Mouse (Mus musculus) adrenal gland, adult 2 months (tissue): ENCODE data around the gene Unc5c. TPM values are rescaled to one million over a fixed set of nuclear protein-coding genes. Genes with fewer than 3 reads are reported as not detected.

Experiments
- DNase-seq: peaks from one replicate; pipeline ENCODE4 v3.0.0; 2021
- long read RNA-seq: library from polyadenylated mRNA; stranded (forward); transcript quantifications from one replicate; pipeline ENCODE4 v2.0.0, GENCODE M21; 2021
- polyA plus RNA-seq: library from polyadenylated mRNA; depleted of rRNA; stranded (reverse); fragments of >200 nt; gene quantifications from 2 replicates; pipeline ENCODE4 v1.2.3, GENCODE M21; 2012; rRNA removed
- total RNA-seq, 2 experiments: library from RNA; stranded (reverse); gene quantifications; 2 replicates each; pipeline ENCODE4 v1.2.3; 2021

Gene Unc5c
- 1 to 10 TPM; 4.9 to 5.1 TPM for total RNA-seq
- 0.51 and 1.2 TPM in 2 replicates for polyA plus RNA-seq
- long read RNA-seq = 0 reads

DNA sequence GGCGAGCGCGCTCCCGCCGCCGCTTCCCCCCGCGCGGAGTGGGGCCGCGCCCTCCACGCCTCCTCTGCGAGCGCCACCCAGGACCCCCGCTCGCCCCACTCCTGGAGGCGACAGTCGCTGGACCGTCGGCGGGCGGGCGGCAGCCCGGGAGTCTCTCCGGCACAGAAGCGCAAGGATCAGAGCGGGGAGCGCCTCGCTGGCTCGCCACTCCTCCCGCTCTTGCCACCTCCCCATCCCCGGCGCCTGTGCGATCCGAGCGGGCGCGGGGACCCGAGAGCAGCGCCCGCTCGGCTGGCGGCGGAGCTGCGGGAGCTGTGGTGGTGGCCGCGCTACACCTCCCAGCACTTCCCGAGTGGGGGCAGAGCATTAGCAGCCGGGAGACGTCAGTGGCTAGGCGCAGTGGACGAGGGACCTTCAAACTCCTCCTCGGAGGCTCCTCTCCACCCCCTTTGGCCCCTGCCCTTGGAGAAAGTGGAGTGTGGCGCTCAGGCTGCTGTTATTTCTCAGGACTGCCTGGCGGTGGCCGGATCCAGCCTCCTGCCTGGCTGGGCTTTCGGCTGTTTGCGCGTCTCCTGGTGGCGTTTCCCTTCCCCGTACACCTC, at the start of gene Unc5c:
TSS of gene Unc5c (plus strand) at position 113 of the 602 bp plus-strand sequence.
- DNase-seq = peak; percentile 89

DNA sequence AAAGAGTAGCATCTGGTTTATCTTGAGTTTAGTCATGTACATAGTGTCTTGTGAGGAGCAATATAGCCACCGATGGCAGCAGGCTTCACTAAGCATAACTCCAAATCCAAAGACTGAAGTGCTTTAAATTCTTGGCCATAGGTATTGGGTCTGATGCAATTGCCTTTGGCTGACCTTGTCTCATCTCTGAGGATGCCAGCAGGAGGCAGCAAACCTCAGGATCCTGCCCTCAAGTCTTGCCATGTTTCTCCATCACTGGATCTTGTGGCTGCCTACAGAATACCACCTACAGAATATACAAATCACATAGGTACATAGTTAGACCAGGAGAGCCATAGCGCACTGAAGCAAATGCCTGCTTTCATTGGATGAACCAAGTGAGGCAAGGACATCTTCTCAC, 7.5 kb upstream of the Unc5c start:
- DNase-seq = no peak

DNA sequence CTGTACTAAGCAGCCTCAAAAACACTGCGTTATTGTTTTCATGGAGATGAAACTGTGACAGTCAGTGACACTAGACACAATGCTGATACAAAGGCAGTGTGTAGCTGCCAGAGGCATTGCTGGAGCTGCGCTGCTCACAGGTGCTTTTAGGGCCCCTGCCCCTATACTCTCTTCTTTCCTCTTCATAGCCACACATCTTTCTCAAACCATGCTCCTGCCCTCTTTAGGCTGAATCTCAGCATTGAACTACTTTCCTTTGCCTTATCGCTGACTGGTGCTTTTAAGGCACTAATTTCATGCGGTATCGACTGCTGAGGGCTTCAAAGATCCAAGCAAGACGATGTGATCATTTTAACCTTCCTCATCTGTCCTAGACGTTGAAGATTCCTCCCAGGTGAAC, 2.5 kb upstream of the Unc5c start:
- no peak for DNase-seq

DNA sequence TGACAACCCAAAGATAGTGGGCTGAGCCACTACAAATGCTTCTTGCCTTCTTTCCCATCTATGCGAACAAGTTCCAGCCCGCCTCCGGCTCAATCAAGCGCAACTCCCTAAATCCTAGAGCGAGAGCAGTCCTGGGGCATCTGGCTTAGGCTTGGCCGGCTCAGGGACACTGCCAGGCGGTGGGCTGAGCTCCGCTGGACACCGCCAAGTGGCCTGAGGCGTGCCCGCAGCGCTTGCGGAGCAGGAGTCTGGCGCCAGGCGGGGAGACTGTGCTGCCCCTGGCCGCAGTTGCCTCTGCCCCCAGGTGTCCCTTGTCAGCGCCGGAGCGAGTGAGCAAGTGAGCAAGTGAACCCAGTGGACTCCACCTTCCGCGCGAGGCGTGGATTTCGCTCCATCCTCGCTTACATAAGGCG, 319 bp upstream of the Unc5c start:
- DNase-seq = peak; percentile 77

DNA sequence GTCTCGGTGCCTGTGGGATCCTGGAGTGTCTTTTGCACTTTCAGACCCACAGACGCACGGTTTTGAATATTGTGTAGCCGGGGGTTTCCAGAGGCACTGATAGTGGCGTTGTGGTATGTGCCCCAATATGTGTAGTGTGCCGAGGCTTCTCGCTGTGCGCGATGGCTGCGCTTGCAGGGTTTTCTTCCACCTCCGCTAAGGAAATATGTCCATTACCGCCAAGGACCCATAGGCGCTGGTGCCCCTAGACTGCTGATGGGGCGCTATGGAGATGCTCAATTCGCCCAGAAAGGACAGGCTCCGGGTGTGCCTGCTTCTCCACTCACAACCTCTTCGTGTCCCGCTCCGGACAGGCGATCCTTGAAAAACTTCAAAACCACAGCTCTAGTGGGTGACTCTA, 1.0 kb downstream of the Unc5c start:
- peak; percentile 42 for DNase-seq

DNA sequence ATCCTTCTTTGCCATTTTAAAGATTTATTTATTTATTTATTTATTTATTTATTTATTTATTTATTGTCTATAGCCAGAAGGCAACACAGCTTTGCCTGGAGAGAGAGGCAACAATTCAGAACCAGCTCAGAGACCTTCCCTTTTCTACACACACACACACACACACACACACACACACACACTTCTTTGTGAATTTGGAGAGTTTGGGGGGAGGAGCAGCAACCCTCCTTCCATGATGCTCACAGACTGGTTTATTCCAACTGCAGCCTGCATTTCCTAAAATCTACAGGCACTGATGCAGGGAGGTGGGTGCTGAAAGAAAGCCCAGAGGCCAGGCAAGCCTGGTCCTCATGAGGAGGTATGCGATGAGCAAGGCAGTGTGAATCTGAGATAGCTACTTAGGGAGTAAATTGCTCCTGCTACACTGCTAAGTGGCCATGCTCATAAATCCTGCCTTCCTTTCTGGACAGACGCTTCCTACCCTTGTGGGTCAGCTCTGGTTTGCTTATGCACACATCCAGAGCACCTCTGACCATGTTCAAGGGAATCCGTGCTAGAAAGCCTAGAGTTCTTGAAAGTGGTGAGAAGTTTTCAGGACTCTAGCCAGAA, 1.8 kb downstream of the Unc5c start:
- DNase-seq = no peak

DNA sequence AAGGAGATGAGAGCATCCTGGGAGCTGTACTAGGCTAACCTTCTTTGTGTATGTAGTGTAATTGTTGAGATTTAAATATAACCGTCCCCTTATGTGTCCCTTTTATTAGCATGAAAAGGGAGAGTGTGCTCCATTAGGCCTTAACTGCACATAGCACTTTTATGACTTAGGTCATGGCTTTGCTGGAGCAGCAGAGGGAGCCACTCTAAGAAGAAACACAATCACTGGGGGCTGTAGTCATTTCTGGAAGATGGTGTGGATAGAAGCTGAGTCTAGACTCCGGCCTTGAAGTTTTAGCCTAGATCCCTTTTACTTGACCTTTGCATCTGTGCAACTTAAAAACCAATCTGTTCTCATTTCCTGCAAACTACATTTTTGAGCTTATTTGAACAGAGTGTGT, 4.3 kb downstream of the Unc5c start:
- no peak for DNase-seq

DNA sequence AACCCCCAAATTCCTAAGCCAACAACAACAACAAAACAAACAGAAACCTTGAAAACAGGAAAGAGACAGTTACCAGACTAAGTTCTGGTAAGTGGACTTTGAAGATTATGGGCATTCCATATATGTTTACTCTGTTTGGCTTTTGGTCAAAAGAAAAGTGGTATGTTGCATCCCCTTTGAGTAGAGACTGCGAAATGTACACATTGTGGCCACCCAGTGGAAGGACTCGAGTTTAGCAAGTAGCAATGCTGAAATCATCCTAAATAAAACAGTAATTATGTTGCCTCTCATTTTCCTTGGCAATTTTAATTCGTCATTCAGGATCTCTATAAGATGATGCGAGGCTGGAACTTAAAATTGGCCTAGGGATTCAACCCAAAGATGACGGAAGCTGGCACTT, 8.2 kb downstream of the Unc5c start:
- DNase-seq = no peak

DNA sequence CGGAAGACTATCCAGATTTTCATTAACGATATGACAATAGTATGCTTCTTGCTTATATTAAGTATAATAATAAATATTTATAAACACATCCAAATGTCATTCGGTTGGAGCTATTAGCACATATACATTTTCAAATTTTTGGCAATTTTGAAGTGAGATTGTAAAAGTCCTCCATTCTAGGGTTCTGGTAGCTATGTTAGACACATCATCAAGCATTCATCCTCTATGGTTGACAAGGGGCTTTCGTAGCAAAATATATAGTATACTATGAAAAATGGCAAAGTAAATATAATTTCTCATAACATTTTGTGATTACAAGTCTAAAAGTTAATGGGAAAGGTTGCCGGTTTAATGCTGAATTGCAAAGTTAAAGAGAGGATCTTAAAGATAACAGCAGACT, 10.4 kb downstream of the Unc5c start:
- no peak for DNase-seq

DNA sequence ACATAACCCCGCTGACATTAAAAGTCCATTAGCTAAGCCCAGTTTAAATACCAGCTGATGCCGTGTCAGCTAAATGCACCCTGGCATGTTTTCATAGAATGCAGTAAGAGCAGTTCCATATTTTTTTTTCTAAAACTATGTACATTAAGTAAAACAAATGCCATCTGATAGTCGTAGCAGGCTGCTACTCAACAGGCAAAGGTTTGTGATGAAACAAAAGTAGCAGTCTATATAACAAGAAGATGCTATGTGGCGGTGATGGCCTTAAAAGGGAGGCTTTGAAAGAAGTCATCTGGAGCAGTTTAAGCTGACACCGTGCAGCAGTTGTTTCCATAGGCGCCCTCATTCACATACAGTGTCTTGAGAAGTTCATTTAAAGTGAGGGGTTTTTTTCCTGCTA, 10.9 kb downstream of the Unc5c start:
- DNase-seq = no peak

DNA sequence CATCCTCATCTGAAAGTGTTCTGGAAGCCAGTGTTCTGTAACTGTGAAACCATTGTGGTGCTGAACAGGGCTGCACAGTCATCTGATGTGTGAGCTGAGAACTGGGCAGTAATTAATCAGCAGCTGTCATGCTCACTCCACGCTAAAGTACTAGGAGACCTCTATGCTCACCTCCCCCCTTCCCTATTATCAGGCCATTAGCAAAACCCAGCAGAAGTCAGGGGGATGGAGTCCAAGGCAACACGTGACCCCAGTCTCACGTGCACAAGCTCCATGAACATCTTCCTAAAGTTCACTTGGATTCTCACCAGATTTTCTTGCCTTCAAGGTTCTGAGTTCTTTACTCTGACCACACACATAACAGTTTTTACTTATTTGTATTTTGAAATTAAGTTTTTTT, 11.7 kb downstream of the Unc5c start:
- no peak for DNase-seq

DNA sequence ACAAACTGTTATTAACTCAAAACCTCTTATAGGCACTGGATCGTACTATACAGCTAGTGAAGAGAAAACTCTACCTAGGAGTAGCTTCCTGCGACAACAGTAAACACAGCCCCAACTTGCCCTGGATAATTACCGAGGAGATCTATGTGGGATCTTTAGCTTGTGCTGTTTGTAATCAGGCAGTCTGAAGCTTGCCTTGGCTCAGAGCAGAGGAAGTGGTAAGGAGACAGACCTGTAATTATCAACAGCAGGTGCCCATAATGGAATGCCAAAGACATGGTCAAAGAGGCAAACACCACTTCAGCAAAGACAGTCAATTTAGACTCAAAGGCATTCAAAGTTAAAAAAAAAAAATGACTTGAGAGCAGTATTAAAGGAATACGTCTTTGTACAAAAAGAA, 17.4 kb downstream of the Unc5c start:
- no peak for DNase-seq

DNA sequence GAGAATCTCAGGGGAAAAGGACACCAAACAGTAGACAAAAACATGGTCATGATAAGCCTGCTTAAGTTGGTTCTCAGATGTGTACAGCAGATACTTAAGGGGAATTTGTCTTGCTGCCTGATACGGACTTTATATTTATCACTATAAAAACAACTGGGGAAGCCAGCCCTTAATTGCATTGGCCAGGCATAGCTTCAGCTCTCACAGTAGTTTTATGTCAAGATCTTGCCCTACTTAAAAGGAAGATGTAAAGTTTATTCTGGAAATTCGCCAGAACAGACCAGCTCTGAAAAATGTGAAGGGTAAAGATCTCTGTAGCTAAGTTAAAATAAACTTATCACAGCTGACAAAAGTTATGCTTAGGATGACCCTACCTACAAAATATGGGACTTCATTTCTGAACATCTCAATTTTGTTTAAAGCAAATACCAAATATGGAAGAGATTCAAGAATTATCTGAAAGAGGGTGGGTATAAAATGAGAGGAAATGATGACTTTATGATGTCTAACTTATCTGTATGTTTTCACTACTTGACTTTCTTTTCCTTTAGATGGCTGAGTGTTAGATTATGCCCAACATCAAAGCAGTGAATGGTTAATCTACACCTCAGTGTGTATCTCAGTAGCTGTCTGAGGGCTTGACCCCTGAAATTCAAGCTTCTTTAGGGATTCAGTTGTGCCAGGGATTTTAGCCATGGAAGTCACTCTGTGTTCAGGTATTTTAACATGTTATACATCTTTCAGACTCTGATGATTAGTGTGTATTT, 18.8 kb downstream of the Unc5c start:
- no peak for DNase-seq

DNA sequence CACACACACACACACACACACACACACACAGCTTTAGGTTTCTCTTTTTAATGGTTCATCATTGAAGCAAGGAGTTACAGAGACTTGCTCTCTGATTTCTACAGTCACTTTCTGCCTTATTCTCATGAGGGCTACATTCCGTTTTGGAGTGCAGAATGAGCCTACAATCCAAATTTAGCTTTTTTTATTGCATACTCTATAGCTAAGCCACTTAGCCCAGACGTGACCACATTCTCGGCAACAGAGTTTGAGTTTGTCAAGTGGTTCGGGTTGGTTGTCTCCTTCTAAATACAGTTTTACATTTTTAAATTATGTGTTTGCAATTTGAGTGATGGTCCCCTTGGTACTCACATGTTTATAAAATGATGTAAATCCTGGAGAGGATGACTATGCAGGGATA, 20.2 kb downstream of the Unc5c start:
- DNase-seq = no peak

DNA sequence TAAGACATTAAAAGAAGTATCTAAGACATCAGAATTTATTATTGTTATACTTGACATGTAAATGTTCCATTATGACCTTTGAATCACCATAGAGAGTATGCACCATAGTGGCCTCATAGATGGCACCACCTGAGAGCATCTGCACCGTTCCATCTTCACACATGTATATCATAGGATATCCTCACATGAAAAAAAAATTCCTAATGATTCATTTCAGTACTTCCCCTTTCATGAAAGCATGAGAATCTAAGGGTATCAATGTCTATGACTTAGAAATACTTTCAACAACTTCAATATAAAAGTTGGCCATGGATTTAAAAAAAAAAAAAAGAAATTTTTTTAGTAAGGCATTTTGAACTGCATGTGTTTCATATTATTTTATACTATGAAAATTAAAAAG, 25.6 kb downstream of the Unc5c start:
- no peak for DNase-seq

DNA sequence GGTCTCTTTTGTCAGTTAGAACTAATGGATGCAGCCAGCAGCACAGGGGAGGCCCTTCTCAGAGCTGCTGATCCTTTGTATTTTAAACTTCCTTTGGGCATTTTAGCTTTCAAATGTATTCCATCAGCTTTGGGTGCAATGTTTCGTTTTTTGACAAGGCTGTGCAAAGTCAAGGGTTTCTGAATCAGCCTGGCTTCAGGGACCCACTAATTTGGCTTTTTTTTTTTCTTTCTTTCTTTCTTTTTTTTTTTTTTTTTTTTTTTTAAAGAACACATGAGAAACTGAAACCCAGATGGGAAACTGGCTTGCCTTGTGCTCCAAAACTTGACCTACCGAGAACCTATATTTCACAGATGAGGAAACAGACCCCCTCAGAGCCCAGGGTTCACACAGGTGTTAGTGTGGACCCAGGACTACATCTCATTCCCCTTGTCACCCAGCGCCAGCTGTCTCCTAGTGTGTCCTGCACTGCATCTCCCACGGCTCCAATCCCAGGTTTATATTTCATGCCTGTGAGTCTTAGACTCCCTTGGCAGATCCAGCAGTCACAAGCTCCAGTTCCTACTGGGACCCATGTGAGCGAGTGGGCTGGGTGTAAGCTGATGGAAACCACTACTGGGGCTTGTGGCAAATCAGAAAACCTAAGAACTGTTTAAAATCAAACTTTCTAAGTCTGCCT, 26.4 kb downstream of the Unc5c start:
- DNase-seq = peak; percentile 26

DNA sequence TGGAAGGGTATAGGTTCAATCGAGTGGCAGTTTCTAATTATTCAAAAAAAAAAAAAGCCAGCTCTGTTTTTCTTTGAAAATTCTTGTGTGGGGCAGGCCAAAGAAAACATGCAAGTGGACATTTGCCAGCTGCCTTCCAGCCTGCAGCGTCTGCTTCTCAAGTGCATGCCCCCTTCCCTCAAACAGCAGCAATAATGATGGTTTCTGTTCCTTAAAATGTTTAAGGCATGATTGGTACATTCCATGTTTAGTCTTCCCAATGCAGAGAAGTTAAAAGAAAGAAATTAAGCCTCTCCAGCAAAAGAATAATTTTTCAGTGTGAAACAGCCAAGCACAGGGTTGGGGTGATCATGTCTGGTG, 26.9 kb downstream of the Unc5c start:
- DNase-seq = peak; percentile 31

DNA sequence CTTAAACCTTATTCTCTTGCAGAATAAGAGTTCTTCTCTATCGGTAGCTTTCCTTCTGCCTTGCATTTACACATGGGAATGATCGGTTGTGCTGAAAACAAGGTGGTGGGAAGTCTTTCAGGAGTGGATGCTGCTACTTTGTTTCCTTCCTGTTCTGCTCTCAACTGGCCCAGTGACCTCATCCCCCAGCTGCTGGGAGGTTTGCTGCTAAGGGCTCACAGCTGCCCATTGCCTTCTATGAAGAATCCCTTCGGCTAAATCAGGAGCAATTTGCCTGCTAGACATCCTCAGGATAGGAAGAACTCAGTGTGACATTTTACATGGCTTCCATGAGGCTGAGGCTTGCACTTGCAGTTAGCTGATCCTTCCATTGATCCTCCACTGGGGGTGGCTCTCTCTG, 28.0 kb downstream of the Unc5c start:
- DNase-seq = no peak

DNA sequence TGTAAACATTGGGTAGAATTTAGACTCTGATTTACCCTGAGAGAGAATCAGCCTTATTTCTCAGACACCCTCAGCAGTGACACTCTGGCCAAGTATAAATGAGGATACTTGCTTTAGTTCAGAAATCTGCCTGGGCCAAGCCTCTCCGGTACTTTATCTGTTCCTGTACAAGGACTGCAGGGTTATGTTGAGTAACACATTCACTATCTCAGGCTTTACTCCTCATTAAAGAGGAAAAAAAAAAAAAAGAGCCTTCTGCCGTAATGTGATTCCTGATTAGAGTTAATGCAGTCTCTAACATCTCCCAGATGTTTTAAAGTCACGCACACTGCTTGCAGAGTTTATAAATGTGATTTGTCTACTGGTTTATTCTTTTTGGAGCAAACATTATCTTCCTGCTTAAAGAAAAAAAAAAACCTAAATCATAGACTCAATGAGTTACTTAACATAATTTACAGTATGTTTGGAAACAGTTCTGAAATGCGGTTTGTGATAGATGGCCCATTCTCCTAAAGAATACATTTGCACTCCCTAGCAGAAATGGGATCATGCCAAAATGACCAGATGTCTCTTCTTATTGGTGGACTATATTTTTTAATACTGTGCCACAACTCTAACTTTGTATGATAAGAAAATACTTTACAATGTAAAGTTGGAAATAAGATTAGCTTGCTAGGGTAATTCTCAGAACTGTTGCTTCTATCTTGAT, 33.5 kb downstream of the Unc5c start:
- DNase-seq = no peak

DNA sequence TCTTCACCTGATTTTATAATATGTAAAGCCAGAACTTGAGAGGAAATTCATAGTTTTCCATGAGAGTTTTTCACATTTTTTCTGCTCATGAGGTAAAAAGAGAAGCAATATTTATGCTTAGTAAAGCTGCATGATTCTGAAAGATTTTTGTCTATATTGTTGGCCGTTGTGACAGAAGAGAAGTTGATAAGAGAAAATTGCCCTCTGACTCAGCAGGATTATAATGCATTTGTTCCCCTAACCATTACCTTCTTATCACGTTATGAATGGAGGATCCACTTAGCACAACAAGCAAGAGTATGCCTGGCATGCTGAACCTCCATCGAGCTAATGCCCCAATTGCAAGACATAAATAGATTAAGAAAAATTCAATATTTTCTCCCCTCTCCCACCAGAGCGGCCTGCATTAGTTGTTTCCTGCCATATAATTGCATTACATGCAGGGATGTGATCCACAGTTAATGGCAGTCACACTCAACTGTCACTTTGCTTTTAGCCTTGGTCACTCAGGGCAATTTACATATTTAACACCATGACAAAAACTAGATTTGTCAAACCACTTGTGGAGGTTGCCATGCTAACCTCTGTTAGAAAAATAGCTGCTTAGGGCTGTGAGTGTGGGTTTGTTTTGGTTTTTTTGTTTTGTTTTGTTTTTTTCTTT, 37.0 kb downstream of the Unc5c start:
- DNase-seq = no peak

DNA sequence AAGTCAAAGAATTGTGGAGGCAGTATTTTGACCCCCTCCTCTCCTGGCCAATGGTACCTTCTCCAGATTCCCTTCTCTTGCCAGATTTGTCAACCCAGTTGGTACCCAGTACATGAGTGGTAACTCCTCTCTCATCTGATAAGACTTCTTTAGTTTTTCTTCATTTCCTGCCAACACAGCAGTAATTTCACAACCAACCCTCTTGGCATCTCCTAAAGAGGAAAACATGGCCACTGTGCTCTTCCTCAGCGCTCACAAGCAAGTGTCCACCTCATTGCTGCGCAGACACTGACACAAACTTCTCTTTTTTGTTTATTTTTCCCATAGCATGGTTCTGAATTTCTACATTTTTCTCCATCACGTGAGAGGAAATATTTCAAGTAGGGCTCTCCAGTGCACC, 38.3 kb downstream of the Unc5c start:
- DNase-seq = no peak

DNA sequence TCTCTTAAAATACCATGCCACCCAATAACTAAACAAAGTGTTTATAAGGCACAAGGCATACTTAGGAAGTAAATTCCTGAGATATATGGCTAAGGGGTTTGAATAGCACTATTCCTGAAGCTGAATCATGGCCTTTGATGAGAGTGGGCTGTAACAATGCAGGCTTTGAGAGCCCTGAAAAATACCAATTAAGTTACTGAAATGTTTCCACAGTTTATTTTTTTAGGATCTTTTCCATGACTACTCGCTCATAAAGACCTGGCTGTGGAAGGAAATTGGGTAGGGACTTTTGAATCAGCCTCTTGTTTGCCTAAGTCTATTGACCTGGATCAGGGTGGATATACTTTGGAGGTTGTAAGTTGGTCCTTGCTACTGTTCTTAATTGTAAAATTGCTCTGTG, 44.8 kb downstream of the Unc5c start:
- DNase-seq = no peak
